Mouse (Mus musculus) left cerebral cortex, adult 2 months (tissue): ENCODE data around the gene Stt3b. TPM values are rescaled to one million over a fixed set of nuclear protein-coding genes. Genes with fewer than 3 reads are reported as not detected.

Source experiments
- DNase-seq, 2 experiments: peaks; one replicate each; pipeline ENCODE4 v3.0.0; 2021 to 2022; ENCODE audit warnings: low spot score in 2 of 2, mixed read lengths in 1 of 2; ENCODE audit errors: extremely low spot score in 1 of 2
- H3K27ac ChIP-seq: fragments of 200-600 bp; 2 replicates; pipeline ENCODE4 v1.8.1; 2022
- H3K4me3 ChIP-seq: fragments of 200-600 bp; 2 replicates; pipeline ENCODE4 v1.8.1; 2022
- CTCF ChIP-seq: fragments of 200-600 bp; IDR thresholded peaks from 2 replicates; pipeline ENCODE4 v1.8.1; 2022; ENCODE audit warnings: antibody characterized with exemption, mild to moderate bottlenecking, moderate library complexity
- intact Hi-C: fragments of 180-260 bp; cut with DNase I; formaldehyde crosslinking; loops from one replicate; pipeline ENCODE4 v1.15.1; 2025
- total RNA-seq, 2 experiments: library from RNA; stranded (reverse); gene quantifications; 2 replicates each; pipeline ENCODE4 v1.2.3; 2021

Gene Stt3b
- total RNA-seq, 2 experiments from 2014 or later: 87.7 to 92.9 TPM

- Histone ChIP-seq H3K27ac (no peak overlapping the region), H3K4me3 (no peak overlapping the region)
- no peak for DNase-seq
- no peak for TF ChIP-seq CTCF
- intact Hi-C loops: no loop called here
These were observed 104.7 kb downstream of the Stt3b start for GRCm38 (mm10) chr9:115205491-115205890.

GRCm38 (mm10) chr9:115203136-115203535, 107.1 kb downstream of the Stt3b start:
- no peak for DNase-seq
- TF ChIP-seq CTCF: no peak
- H3K4me3 ChIP-seq: no peak overlapping the region
- no peak overlapping the region for H3K27ac ChIP-seq
- intact Hi-C loops: no loop called here

- Histone ChIP-seq H3K27ac (no peak overlapping the region), H3K4me3 (no peak overlapping the region)
- intact Hi-C loops: no loop called here
- DNase-seq: no peak
- no peak for TF ChIP-seq CTCF
These were observed 109.0 kb downstream of the Stt3b start for GRCm38 (mm10) chr9:115201264-115201663.

GRCm38 (mm10) chr9:115200166-115200862, 109.9 kb downstream of the Stt3b start:
- Histone ChIP-seq H3K27ac (no peak overlapping the region), H3K4me3 (no peak overlapping the region)
- TF ChIP-seq CTCF: no peak
- no peak for DNase-seq
- intact Hi-C loops: no loop called here

- H3K4me3 ChIP-seq: no peak overlapping the region
- no peak for DNase-seq
- intact Hi-C loops: no loop called here
- TF ChIP-seq CTCF: no peak
- no peak overlapping the region for H3K27ac ChIP-seq
These were observed 113.1 kb downstream of the Stt3b start for GRCm38 (mm10) chr9:115197082-115197481.

GRCm38 (mm10) chr9:115192890-115193289, 117.3 kb downstream of the Stt3b start:
- DNase-seq: no peak
- Histone ChIP-seq H3K27ac (no peak overlapping the region), H3K4me3 (no peak overlapping the region)
- peak; percentile 2; the same call in 1 of the 2 replicates for TF ChIP-seq CTCF
- intact Hi-C loops: no loop called here
